Mouse (Mus musculus): ENCODE results near the gene Usp30.

DNA sequence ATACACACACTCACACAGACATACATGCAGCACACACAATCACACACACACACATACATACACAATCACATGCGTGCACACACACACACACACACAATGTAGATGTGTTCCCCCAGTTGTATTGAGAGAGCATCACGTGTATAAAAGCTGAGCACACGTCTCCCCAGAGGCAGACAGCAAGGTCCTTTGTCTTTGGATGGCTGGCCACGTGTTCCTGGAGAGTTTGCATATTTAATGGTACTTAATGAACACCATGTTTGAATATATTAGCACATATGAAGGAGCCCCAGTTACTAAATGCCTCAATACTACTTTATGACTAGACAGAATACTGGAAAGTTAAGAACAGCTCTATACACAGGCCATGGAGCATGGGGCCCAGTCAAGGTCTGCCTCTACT, 1.3 kb upstream of the Usp30 start:
- no peak for TF ChIP-seq CTCF (IDR thresholded peaks at IDR 0.05; ENCODE audit: insufficient read depth, low read depth, low read length)
- TF ChIP-seq POLR2A (IDR thresholded peaks at IDR 0.05; ENCODE audit: insufficient read depth, low read depth, low read length), result no peak
